Mouse (Mus musculus): ENCODE data around the gene C87436. TPM values are rescaled to one million over a fixed set of nuclear protein-coding genes. Genes with fewer than 3 reads are reported as not detected.

Gene C87436
- 22.2 and 25.6 TPM in 2 replicates for polyA plus RNA-seq (2015; fragmentation: Nextera tagmentation; extraction: Ambion mirVana)

GRCm38 (mm10) chr6:86438272-86439118 lies at the start of gene C87436:
Gene C87436 (plus strand): TSS chr6:86438374.
- Histone ChIP-seq H3K4me3 (replicated peaks) (peak within 1 kb of the TSS; percentile 85), H3K27ac (replicated peaks) (peak within 1 kb of the TSS; percentile 96), H3K36me3 (peaks cover 39% of the 10 kb centered on the region), H3K27me3 (replicated peaks) (no peaks in the 10 kb centered on the region), H3K9ac (replicated peaks) (peak within 1 kb of the TSS; percentile 87), H3K4me2 (peak within 1 kb of the TSS; percentile 78), H3K4me1 (peaks cover 14% of the 10 kb centered on the region), H3K9me3 (replicated peaks) (no peaks in the 10 kb centered on the region)
- under 1% methylated on average over 59 of the region's 59 CpGs for WGBS
- ATAC-seq (ENCODE audit: low FRiP score) = peak; percentile 96

- 85% methylated on average over 18 of the region's 18 CpGs for WGBS
- Histone ChIP-seq H3K4me1 (peaks cover 1% of the 10 kb centered on the region; the same call in 1 of the 2 replicates), H3K4me2 (no peak overlapping the region), H3K4me3 (replicated peaks) (no peak overlapping the region), H3K9ac (replicated peaks) (no peak overlapping the region), H3K9me3 (replicated peaks) (no peaks in the 10 kb centered on the region), H3K27me3 (replicated peaks) (no peaks in the 10 kb centered on the region), H3K36me3 (peaks cover 66% of the 10 kb centered on the region), H3K27ac (replicated peaks) (no peak overlapping the region)
- ATAC-seq (ENCODE audit: low FRiP score) = no peak
Measured at GRCm38 (mm10) chr6:86388461-86388860, 49.7 kb upstream of the C87436 start.

- peaks cover 60% of the 10 kb centered on the region for H3K36me3 ChIP-seq
- H3K4me1 ChIP-seq = peaks cover 26% of the 10 kb centered on the region
- WGBS = 94% methylated on average over 5 of the region's 5 CpGs
- no peak overlapping the region for H3K27ac ChIP-seq (replicated peaks)
- H3K4me3 ChIP-seq (replicated peaks) = no peak overlapping the region
- H3K4me2 ChIP-seq = no peak overlapping the region
- ATAC-seq (ENCODE audit: low FRiP score) = no peak
- H3K9ac ChIP-seq (replicated peaks) = no peak overlapping the region
- no peaks in the 10 kb centered on the region for H3K27me3 ChIP-seq (replicated peaks)
- no peaks in the 10 kb centered on the region for H3K9me3 ChIP-seq (replicated peaks)
Measured at GRCm38 (mm10) chr6:86391326-86391725, 46.8 kb upstream of the C87436 start.

DNA sequence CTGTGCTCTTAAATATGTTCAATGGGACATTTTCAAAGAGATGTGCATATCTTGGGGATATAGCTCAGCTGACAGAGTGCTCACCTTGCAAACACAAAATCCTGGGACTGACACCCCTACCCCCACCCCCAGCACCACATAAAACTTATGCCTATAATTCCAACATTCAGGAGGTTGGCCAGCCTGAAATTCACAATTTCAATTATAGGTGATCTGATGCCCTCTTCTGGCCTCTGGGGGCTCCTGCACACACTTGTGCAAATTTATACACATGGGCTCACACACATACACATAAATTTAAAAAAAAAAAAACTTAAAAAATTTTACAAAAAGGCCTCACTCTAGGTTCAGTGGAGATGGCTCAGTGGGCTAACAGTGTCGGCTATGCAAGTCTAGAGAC lies 45.0 kb upstream of the C87436 start:
- no peak overlapping the region for H3K4me3 ChIP-seq (replicated peaks)
- H3K4me2 ChIP-seq = no peak overlapping the region
- 100% methylated on average over 1 of the region's 1 CpGs for WGBS
- H3K9me3 ChIP-seq (replicated peaks) = no peaks in the 10 kb centered on the region
- no peaks in the 10 kb centered on the region for H3K27me3 ChIP-seq (replicated peaks)
- no peak for ATAC-seq (ENCODE audit: low FRiP score)
- no peak overlapping the region for H3K9ac ChIP-seq (replicated peaks)
- peaks cover 36% of the 10 kb centered on the region for H3K4me1 ChIP-seq
- peaks cover 48% of the 10 kb centered on the region for H3K36me3 ChIP-seq
- H3K27ac ChIP-seq (replicated peaks) = no peak overlapping the region

DNA sequence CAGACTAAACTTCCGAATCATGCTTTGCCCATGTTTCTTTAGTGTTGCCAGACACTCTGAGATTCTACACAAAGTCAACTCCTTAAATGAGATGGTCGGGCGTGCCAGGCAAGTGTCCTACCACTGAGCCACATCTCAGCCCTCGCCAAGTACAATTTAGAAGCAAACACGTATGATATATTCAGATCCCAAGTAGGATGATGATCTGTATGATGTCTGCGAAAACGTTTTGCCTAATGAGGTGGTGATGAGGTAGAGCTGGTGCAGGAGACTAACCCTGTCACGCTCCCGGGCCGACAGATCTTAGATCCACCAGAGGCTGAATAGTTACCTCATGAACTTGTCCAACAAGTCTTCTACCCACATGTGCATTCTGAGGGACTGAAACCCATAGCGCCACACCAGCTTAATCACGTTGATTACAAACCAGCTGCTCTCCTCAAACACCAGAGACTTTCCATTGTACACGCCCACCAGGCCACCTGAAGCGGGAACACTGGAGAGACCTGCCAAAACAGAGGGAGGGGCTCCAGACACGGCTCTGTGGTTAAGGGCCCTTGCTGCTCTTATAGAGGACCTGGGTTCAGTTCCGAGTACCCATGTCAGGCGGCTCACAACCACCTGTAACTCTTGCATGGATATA lies 44.0 kb upstream of the C87436 start:
- no peak overlapping the region for H3K4me2 ChIP-seq
- ATAC-seq (ENCODE audit: low FRiP score) = no peak
- 91% methylated on average over 17 of the region's 17 CpGs for WGBS
- H3K9ac ChIP-seq (replicated peaks) = no peak overlapping the region
- H3K27ac ChIP-seq (replicated peaks) = no peak overlapping the region
- H3K9me3 ChIP-seq (replicated peaks) = no peaks in the 10 kb centered on the region
- H3K36me3 ChIP-seq = peaks cover 38% of the 10 kb centered on the region
- peaks cover 36% of the 10 kb centered on the region for H3K4me1 ChIP-seq
- no peak overlapping the region for H3K4me3 ChIP-seq (replicated peaks)
- no peaks in the 10 kb centered on the region for H3K27me3 ChIP-seq (replicated peaks)

DNA sequence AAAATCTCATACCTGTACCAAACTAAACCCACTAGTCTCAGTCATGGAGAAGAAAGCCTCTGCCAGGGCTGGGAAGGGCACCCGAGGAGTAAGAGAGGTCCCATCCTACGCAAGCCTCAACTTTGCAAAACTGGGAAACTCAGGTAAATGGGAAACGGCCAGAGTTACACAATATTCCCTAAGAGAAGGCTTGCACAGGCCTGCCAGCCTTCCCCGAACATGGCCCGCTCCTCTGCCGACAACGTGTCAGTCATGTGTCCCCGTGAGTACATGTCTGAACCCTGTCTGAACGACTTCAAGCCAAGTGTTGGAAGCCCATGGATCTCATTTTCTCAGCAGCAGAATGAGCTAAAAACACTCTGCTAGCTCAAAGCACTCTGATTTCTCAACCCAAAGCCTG lies 43.2 kb upstream of the C87436 start:
- no peaks in the 10 kb centered on the region for H3K27me3 ChIP-seq (replicated peaks)
- no peaks in the 10 kb centered on the region for H3K9me3 ChIP-seq (replicated peaks)
- peaks cover 36% of the 10 kb centered on the region for H3K4me1 ChIP-seq
- peaks cover 30% of the 10 kb centered on the region for H3K36me3 ChIP-seq
- H3K27ac ChIP-seq (replicated peaks) = no peak overlapping the region
- H3K9ac ChIP-seq (replicated peaks) = peak overlapping the region; percentile 99; the same call in 1 of the 2 replicates
- peak overlapping the region; percentile 98 for H3K4me3 ChIP-seq (replicated peaks)
- ATAC-seq (ENCODE audit: low FRiP score) = no peak
- 91% methylated on average over 9 of the region's 9 CpGs for WGBS
- peak overlapping the region; percentile 82 for H3K4me2 ChIP-seq

DNA sequence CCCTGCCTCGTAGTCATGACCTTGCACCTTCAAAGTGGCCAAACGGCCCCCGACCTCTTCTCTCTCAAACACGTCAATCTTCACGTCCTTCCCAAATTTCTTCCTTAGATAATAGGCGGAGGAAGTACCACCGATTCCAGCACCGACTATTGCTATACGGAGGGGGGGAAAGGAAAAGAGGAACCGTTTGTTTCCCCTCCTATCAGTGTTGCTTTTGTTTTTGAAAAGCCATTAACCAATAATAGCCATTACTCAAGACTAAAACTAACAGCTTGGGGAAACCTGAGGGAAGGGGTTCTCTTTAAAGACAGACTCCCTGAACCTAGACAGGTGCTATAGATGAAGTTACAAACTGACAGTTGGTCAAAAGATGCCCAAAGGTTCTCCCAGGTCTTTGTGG lies 42.2 kb upstream of the C87436 start:
- Histone ChIP-seq H3K36me3 (peaks cover 21% of the 10 kb centered on the region), H3K9ac (replicated peaks) (peak overlapping the region; percentile 99), H3K4me1 (peaks cover 40% of the 10 kb centered on the region), H3K27me3 (replicated peaks) (no peaks in the 10 kb centered on the region), H3K27ac (replicated peaks) (peak overlapping the region; percentile 96), H3K4me3 (replicated peaks) (peak overlapping the region; percentile 98), H3K9me3 (replicated peaks) (no peaks in the 10 kb centered on the region), H3K4me2 (peak overlapping the region; percentile 82)
- no peak for ATAC-seq (ENCODE audit: low FRiP score)
- 11% methylated on average over 10 of the region's 10 CpGs for WGBS

- Histone ChIP-seq H3K9me3 (replicated peaks) (no peaks in the 10 kb centered on the region), H3K4me1 (peaks cover 42% of the 10 kb centered on the region), H3K27ac (replicated peaks) (peak within 1 kb of the TSS; percentile 96), H3K4me3 (replicated peaks) (peak within 1 kb of the TSS; percentile 98), H3K4me2 (peak within 1 kb of the TSS; percentile 82), H3K27me3 (replicated peaks) (no peaks in the 10 kb centered on the region), H3K36me3 (peaks cover 13% of the 10 kb centered on the region), H3K9ac (replicated peaks) (peak within 1 kb of the TSS; percentile 99)
- ATAC-seq (ENCODE audit: low FRiP score) = peak; percentile 94
- whole genome bisulfite sequencing = under 1% methylated on average over 50 of the region's 51 CpGs
Measured at GRCm38 (mm10) chr6:86396581-86397256, 41.5 kb upstream of the C87436 start, which contains the start of gene Pcyox1. Gene Pcyox1 (minus strand): TSS chr6:86397154.

GRCm38 (mm10) chr6:86397257-86397980 lies 40.8 kb upstream of the C87436 start:
- Histone ChIP-seq H3K9ac (replicated peaks) (peak overlapping the region; percentile 99), H3K27me3 (replicated peaks) (no peaks in the 10 kb centered on the region), H3K4me1 (peaks cover 42% of the 10 kb centered on the region), H3K4me2 (peak overlapping the region; percentile 82), H3K27ac (replicated peaks) (peak overlapping the region; percentile 96), H3K9me3 (replicated peaks) (no peaks in the 10 kb centered on the region), H3K4me3 (replicated peaks) (peak overlapping the region; percentile 98), H3K36me3 (peaks cover 7% of the 10 kb centered on the region; the same call in 1 of the 2 replicates)
- peak; percentile 46; the same call in 1 of the 2 replicates for ATAC-seq (ENCODE audit: low FRiP score)
- 5% methylated on average over 14 of the region's 14 CpGs for WGBS

DNA sequence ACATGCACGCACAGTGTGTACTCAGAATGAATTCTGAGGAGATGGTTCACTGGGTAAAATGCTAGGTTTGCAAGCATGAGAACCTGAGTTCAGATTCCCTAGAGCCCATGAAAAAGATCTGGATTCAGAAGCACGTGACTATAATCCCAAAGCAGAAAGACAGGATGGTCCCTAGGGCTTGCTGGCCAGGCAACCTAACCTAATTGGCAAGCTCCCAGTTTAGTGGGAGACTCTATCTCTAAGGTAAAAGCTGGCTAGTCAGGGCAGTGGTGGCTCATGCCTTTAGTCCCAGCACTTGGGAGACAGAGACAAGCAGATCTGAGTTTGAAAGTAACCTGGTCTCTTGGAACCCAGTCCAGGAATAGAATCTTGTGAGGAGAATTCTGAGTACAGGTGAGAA lies 39.2 kb upstream of the C87436 start:
- H3K4me3 ChIP-seq (replicated peaks) = no peak overlapping the region
- ATAC-seq (ENCODE audit: low FRiP score) = no peak
- no peak overlapping the region for H3K9ac ChIP-seq (replicated peaks)
- no peaks in the 10 kb centered on the region for H3K27me3 ChIP-seq (replicated peaks)
- no peak overlapping the region for H3K27ac ChIP-seq (replicated peaks)
- no peaks in the 10 kb centered on the region for H3K9me3 ChIP-seq (replicated peaks)
- 0 out of 2 replicates have a peak, but pooled peaks cover 4% of the 10 kb centered on the region for H3K36me3 ChIP-seq
- WGBS = 81% methylated on average over 2 of the region's 2 CpGs
- peaks cover 42% of the 10 kb centered on the region for H3K4me1 ChIP-seq
- H3K4me2 ChIP-seq = no peak overlapping the region

DNA sequence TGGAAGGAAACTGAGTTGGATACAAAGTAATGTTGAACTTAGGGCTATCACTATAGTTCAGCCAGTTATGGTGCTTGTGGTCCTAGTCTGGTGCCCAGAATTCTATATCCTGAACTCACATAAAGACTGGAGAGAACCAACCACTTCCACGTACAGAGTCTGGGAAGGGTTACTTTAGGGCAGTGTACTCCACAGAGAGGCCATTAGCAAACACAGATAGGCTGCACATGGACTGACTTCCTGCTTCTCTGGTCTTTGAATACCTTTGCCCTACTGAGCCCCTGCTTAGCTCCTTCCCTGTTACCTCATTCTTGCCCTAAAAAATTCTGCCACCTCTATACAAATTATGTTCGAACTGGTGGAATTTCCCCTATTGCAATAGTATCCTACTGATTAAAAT lies 38.2 kb upstream of the C87436 start:
- H3K27me3 ChIP-seq (replicated peaks) = no peaks in the 10 kb centered on the region
- H3K4me1 ChIP-seq = peaks cover 32% of the 10 kb centered on the region
- no peak overlapping the region for H3K4me2 ChIP-seq
- no peak overlapping the region for H3K9ac ChIP-seq (replicated peaks)
- WGBS = 92% methylated on average over 2 of the region's 2 CpGs
- no peak overlapping the region for H3K27ac ChIP-seq (replicated peaks)
- no peaks in the 10 kb centered on the region for H3K36me3 ChIP-seq
- no peaks in the 10 kb centered on the region for H3K9me3 ChIP-seq (replicated peaks)
- no peak for ATAC-seq (ENCODE audit: low FRiP score)
- H3K4me3 ChIP-seq (replicated peaks) = no peak overlapping the region
